Mouse (Mus musculus) heart, postnatal 0 days (tissue): ENCODE measurements around the gene Slc35e2.

Experiments used
- CTCF ChIP-seq: IDR thresholded peaks from 2 replicates; pipeline ENCODE4 v1.5.1; 2016; ENCODE audit warnings: antibody characterized with exemption, control low read depth, low read depth
- EP300 ChIP-seq: IDR thresholded peaks from 2 replicates; pipeline ENCODE4 v1.6.1; 2016; ENCODE audit warnings: antibody characterized with exemption, low read depth

- TF ChIP-seq CTCF (no peak), EP300 (no peak)
These were observed 28.1 kb upstream of the Slc35e2 start for GRCm38 (mm10) chr4:155573155-155573554.
